Mouse (Mus musculus) lung, adult 2 months (tissue): ENCODE data around the gene Rnf216.

Experiments used
- CTCF ChIP-seq: fragments of 200-500 bp; IDR thresholded peaks from 2 replicates; pipeline ENCODE4 v1.5.1; 2011; ENCODE audit warnings: mild to moderate bottlenecking, low read length, control low read depth; ENCODE audit not compliant: insufficient read depth
- POLR2A ChIP-seq: fragments of 200-500 bp; IDR thresholded peaks from 2 replicates; pipeline ENCODE4 v1.6.1; 2011; ENCODE audit warnings: low read depth, mild to moderate bottlenecking, control low read depth, low read length, borderline replicate concordance; ENCODE audit errors: extremely low read depth

GRCm38 (mm10) chr5:142997526-142997925 lies 115.3 kb downstream of the Rnf216 start:
- TF ChIP-seq POLR2A, result no peak
- TF ChIP-seq CTCF, result no peak
